Mouse (Mus musculus) ES-E14 (cell line): ENCODE measurements around the gene Guk1. TPM values are rescaled to one million over a fixed set of nuclear protein-coding genes. Genes with fewer than 3 reads are reported as not detected.

Experiments
- DNase-seq: peaks from one replicate; pipeline ENCODE4 v3.0.0-alpha.2; 2013; ENCODE audit warnings: low read depth, low spot score
- H3K27ac ChIP-seq: 2 replicates; pipeline ENCODE4 v1.5.1; 2012; ENCODE audit warnings: low read depth, mild to moderate bottlenecking, low read length, moderate library complexity, mixed read lengths; ENCODE audit not compliant: poor library complexity, insufficient read depth, severe bottlenecking
- H3K36me3 ChIP-seq: 2 replicates; pipeline ENCODE4 v1.6.1; 2012; ENCODE audit warnings: mild to moderate bottlenecking, low read length, moderate library complexity, mixed read lengths; ENCODE audit not compliant: control insufficient read depth, poor library complexity, insufficient read depth, severe bottlenecking
- H3K4me1 ChIP-seq, 2 experiments: fragments of 150-350 bp in 1 of 2; sonication (generic) in 1 of 2; 2 replicates each; pipeline ENCODE4 v1.6.1; 2012; ENCODE audit warnings: low read length in 2 of 2, mild to moderate bottlenecking in 1 of 2, mixed read lengths in 1 of 2; ENCODE audit not compliant: control insufficient read depth in 2 of 2, insufficient read depth in 2 of 2, poor library complexity in 1 of 2
- H3K4me3 ChIP-seq, 2 experiments: fragments of 150-350 bp in 1 of 2; sonication (generic) in 1 of 2; 2 replicates each; pipeline ENCODE4 v1.5.1; 2012; ENCODE audit warnings: low read length in 2 of 2, low read depth in 1 of 2, mild to moderate bottlenecking in 1 of 2, mixed read lengths in 1 of 2; ENCODE audit not compliant: insufficient read depth in 1 of 2, poor library complexity in 1 of 2, severe bottlenecking in 1 of 2
- H3K9ac ChIP-seq: 2 replicates; pipeline ENCODE4 v1.6.1; 2012; ENCODE audit warnings: low read depth, mild to moderate bottlenecking, low read length, mixed read lengths; ENCODE audit not compliant: poor library complexity, insufficient read depth, severe bottlenecking
- H3K9me3 ChIP-seq: fragments of 150-350 bp; sonication (generic); 2 replicates; pipeline ENCODE4 v1.6.1; 2012; ENCODE audit warnings: low read depth, mild to moderate bottlenecking, low read length; ENCODE audit not compliant: control insufficient read depth, insufficient read depth
- CHD2 ChIP-seq: IDR thresholded peaks from 2 replicates; pipeline ENCODE4 v1.6.1; 2014; ENCODE audit warnings: mild to moderate bottlenecking, low read depth, low read length, inconsistent platforms
- HCFC1 ChIP-seq: IDR thresholded peaks from 2 replicates; pipeline ENCODE4 v1.6.1; 2012; ENCODE audit warnings: low read length, inconsistent platforms, borderline replicate concordance; ENCODE audit not compliant: insufficient read depth
- MAFK ChIP-seq: IDR thresholded peaks from 2 replicates; pipeline ENCODE4 v1.6.1; 2014; ENCODE audit warnings: mild to moderate bottlenecking, low read depth, low read length, inconsistent platforms; ENCODE audit not compliant: insufficient read depth
- ZC3H11A ChIP-seq: IDR thresholded peaks from 2 replicates; pipeline ENCODE4 v1.6.1; 2012; ENCODE audit warnings: low read depth, mild to moderate bottlenecking, inconsistent platforms, low read length, borderline replicate concordance
- ZNF384 ChIP-seq: IDR thresholded peaks from 2 replicates; pipeline ENCODE4 v1.6.1; 2012; ENCODE audit warnings: low read depth, low read length, inconsistent platforms
- in situ Hi-C, 2 experiments: fragments of 600-800 bp; cut with MboI; formaldehyde crosslinking; loops; one replicate each; pipeline ENCODE4 v1.15.1; 2025; ENCODE audit warnings: low sequenced_read_pairs in 2 of 2, inconsistent platforms in 1 of 2; ENCODE audit not compliant: unreplicated experiment in 2 of 2
- total RNA-seq: library from RNA; depleted of rRNA; stranded (reverse); fragments of 300-350 nt; gene quantifications from 2 replicates; pipeline ENCODE4 v1.2.3, GENCODE M21; 2012

Guk1 gene
- total RNA-seq, 1 experiment, result 188 TPM

- DNase-seq, result no peak
- Histone ChIP-seq H3K4me3 (no peak overlapping the region), H3K9ac (no peak overlapping the region), H3K36me3 (no peaks in the 10 kb centered on the region), H3K4me1 (peaks cover 0 to 6% of the 10 kb centered on the region in 2 experiments; a peak in 2 of 4 replicates), H3K27ac (no peak overlapping the region), H3K9me3 (no peaks in the 10 kb centered on the region)
- TF ChIP-seq ZNF384, result no peak
- TF ChIP-seq CHD2, result no peak
- no peak for TF ChIP-seq HCFC1
- in situ Hi-C loops, result no loop called here
These were observed 32.0 kb upstream of the Guk1 start for GRCm38 (mm10) chr11:59224025-59224424.

DNA sequence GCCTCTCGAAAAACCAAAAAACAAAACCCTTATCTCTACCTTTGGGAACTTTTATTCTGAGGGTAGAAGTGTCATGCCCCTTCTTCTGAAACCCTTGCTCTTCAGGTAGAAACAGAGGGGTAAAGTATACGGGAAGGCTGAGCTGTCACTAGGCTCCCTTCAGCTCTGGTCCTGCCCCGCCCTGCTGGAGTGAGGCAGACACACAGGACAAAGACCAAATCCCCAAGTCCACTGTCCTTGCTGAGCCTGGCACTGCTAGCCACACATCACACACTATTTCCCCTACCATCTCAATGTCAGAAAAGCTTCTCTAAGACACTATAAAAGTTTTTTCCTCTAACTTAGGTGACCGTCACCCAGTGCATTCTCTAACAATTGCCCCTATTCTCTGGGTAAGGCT is 30.3 kb upstream of the Guk1 start:
- DNase-seq, result no peak
- no peaks in the 10 kb centered on the region for H3K9me3 ChIP-seq
- TF ChIP-seq HCFC1 (no peak), ZNF384 (no peak), CHD2 (no peak), ZC3H11A (no peak), MAFK (no peak)
- no peak overlapping the region for H3K9ac ChIP-seq
- H3K27ac ChIP-seq, result no peak overlapping the region
- in situ Hi-C loops, result no loop called here
- H3K4me1 ChIP-seq, result peaks cover 2 to 11% of the 10 kb centered on the region in 2 experiments; a peak in 2 of 4 replicates
- H3K36me3 ChIP-seq, result peaks cover 2% of the 10 kb centered on the region
- H3K4me3 ChIP-seq, result no peak overlapping the region

GRCm38 (mm10) chr11:59221604-59222003 is 29.6 kb upstream of the Guk1 start:
- in situ Hi-C loops, result no loop called here
- TF ChIP-seq MAFK (no peak), ZC3H11A (no peak), CHD2 (no peak), HCFC1 (no peak), ZNF384 (no peak)
- Histone ChIP-seq H3K36me3 (peaks cover 2% of the 10 kb centered on the region), H3K27ac (no peak overlapping the region), H3K4me3 (no peak overlapping the region), H3K4me1 (peaks cover 4 to 14% of the 10 kb centered on the region in 2 experiments; a peak in 2 of 4 replicates), H3K9me3 (no peaks in the 10 kb centered on the region), H3K9ac (no peak overlapping the region)
- no peak for DNase-seq

DNA sequence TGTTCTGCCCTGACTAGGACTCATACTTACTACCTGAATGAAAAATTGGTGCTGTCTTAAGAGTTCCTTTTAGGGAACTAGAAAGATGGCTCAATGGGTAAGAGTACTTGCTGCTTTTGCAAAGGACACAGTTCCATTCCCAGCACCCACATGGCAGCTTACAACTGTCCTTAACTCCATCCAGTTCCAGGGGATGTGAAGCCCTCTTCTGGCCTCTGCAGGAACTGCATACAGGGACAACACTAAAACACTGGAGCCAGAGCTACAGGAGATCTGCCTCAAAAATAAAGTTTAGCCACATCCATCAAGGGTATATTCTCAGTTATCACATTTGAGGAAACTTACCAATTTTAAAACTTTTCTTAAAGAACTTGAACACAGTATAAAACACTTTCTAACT is 27.1 kb upstream of the Guk1 start:
- DNase-seq, result no peak
- H3K36me3 ChIP-seq, result peaks cover 4% of the 10 kb centered on the region
- no peak overlapping the region for H3K9ac ChIP-seq
- in situ Hi-C loops, result no loop called here
- H3K9me3 ChIP-seq, result no peaks in the 10 kb centered on the region
- H3K4me3 ChIP-seq, result no peak overlapping the region; a peak in 1 of 4 replicates
- H3K27ac ChIP-seq, result no peak overlapping the region; the same call in 1 of the 2 replicates
- TF ChIP-seq ZNF384 (no peak), CHD2 (no peak), ZC3H11A (no peak), HCFC1 (no peak), MAFK (no peak)
- H3K4me1 ChIP-seq, result peaks cover 4 to 18% of the 10 kb centered on the region in 2 experiments; a peak in 2 of 4 replicates
